Mouse (Mus musculus) spleen, adult 12 weeks (tissue): Measurements from ENCODE around the gene Tnk1.

Source experiments
- DNase-seq: peaks from one replicate; pipeline ENCODE4 v3.0.0; 2022; ENCODE audit warnings: low spot score

Gene Tnk1

DNA sequence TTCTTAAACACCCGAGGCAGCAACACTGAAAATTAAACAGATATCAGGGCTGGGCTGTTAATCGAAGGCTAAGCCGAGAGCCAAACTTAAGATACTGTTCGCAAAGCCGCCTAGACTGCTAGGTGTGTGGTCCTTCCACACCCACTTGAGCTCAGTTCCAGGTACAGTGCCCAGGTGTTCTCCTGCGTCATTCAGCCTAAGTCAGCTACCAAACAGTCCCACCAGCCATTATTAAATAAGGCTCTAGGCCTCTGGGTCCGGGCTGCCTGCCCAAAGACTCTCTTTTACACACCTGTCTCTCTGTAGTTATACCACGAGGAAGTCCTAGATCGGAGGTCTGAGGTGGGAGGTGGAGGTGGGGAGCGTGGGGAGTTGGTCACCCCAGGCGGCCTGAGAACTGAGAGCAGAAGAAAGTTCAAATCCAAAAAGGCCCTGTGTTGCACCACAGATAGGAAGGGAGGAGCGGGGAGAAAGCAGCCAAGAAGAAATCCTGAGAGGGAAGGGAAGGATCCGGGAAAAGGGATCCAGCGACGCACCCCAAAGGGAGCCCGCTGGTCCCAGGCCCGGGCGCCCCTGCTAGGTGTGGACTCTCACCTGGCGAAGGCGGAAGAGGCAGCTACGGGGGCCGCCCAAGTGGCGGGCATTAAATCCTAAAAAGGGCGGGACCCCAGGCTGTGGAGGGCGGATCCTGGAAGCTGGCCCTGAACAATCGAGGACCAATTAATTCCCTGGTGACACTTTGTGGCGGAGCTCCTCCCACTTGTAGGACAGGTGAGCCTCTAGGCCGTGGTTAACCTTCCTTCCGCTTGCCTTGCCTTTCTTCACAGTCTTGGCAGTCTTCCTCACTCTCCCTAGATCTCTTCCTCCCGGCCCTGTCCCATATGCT lies at the start of gene Tnk1:
Gene Tnk1, minus strand, starts transcription at position 618 of the 886 bp plus-strand sequence.
- DNase-seq, result peak; percentile 1

DNA sequence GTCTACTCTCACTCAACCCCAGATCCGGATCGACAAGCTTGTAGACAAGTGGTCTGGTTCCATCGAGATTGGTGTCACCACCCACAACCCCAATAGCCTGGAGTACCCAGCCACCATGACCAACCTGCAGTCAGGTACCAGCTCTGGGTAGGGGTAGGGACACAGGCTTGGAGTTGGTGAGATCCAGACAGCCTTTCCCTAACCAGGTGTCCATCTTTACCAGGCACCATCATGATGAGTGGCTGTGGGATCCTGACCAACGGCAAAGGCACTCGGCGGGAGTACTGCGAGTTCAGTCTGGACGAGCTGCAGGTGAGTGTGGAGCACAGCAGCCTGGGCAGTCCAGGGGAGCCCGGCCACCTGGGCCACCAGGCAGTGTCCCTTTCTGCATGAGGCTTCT lies 45.8 kb upstream of the Tnk1 start:
- no peak for DNase-seq

DNA sequence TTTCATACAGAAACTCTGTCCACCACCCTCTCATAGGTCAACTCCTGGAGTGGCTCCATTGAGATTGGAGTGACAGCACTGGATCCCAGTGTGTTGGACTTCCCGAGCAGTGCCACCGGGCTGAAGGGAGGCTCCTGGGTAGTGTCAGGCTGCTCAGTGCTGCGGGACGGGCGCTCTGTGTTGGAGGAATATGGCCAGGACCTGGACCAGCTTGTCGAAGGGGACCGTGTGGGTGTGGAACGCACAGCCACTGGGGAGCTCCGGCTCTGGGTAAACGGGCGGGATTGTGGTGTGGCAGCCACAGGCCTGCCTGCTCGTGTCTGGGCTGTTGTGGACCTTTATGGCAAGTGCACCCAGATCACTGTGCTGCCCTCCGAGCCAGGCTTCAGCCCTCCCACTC lies 44.4 kb upstream of the Tnk1 start:
- DNase-seq, result no peak

DNA sequence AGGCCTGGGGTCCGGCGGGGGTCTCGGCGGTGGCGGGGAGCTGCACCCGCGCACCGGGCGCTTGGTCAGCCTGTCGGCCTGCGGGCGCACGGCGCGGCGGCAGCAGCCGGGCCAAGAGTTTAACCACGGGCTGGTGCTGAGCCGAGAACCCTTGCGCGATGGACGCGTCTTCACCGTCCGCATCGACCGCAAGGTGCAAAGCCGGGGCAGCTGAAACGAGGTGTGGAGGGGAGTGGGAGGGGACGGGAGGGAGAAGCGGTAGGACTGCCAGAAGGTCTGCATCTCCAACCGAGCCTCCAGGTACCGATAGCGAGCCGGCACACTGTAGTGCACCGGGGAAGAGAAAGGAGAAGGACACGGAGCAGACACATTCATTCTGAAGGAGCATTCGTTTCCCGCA lies 43.5 kb upstream of the Tnk1 start:
- DNase-seq, result no peak

DNA sequence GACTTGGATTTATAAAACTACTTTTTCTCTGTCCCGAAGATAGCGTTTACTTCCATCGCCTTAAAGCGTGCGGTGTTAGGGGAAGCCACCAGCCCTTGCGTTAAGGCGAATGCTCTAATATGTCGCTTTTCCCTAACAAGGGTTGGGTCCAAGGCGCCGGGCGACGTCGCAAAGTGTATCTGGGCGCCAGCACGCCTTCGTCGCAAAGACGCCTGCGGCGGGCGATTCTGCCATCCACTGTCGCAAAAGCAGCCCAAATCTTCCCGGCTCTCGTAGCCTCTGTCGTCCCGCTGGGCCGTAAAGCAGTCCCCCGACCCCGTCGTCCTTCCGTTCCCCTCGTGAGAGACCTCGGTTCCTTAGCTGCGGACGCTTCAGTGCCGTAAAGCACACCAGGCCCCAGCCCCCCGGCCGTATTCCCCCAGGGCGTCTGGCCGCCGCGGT lies 42.9 kb upstream of the Tnk1 start:
- DNase-seq, result peak; percentile 85

DNA sequence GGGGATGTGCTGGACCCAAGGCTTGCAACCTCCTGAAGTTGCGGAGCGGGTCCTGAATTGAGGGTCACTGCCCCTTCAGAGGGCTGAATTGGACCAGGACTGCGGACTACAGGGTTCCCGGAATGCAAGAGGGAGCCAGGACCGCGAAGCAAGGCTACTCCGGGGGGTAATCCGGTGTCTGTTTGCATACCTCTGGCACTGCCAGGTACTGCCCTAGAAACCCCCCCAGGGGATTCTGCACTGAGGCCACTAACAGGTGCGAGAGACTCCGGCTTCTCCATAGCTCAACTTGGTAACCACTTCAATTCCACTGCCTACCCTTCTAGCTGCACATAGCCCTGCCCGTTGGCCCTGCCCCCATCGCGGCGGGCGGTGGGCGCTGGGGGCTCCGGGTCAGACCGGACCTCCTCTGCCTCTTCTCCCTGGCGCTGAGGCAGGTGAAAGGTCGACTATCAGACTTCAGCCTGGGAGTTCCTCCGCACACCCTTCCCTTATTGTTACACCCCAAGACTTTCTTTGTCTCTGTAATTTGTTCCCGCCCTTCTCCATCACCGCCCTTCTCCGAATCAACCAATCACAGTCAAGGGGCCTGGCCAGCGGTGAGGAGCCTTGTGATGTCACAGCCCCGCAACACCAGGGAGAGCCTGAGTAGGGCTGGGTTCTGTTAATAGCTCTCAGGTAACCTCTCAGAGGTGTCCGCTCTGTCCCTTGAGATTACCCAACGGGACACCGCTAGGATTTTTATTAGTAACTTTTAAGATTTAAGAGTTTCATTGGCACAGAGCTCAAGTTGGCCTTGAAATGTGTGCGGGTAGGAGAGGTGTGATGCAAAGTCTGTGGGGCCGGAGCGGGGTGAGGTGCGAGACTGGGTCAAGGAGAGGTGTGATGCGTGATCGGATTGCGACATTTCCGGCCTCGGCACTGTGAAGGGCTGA lies 42.2 kb upstream of the Tnk1 start, which contains the start of the genes 2810408A11Rik and Neurl4:
Gene 2810408A11Rik, minus strand, starts transcription at position 517 of the 935 bp plus-strand sequence.
Gene Neurl4, plus strand, starts transcription at position 602 of the 935 bp plus-strand sequence.
- DNase-seq, result peak; percentile 84

DNA sequence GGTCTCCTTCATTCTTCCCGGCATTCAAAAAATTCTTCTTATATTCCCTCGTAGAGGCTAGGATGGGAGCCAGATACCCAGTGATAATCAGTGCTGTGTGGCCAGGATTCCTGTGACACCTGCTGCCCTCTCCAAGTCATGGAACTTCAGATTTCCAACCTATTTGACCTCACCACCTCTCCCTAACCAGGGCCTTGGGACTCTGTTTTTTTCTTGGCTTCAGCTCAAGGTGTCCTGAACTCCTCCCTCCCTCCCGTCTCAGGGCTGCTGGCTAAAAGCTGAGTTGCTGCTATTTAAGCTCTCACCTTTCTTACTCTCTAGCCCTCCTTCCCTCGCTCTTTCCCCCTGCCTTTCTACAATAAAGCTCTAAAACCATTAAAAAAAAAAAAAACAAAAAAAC lies 41.3 kb upstream of the Tnk1 start:
- DNase-seq, result no peak

DNA sequence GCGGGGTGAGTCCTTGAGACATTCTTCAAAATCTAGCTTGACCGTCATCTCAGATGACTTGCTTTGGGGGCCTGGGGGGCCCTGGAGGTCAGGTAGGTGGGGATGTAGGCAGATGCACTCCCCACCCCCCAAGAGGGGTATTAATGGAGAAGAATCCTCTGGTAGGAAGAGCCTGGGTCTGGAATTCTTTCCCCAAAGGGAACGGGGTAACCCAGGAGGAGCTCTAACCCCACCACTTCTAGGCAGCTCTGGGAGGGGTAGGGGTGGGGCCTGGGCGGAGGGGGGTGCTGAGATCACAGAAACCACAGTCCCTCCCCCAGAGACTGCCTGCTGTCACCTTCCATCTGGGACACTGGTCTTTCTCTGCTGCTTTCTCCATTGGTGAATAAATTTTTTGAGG lies 36.8 kb upstream of the Tnk1 start, which contains the start of gene Acap1:
Gene Acap1, minus strand, starts transcription at position 249 of the 400 bp plus-strand sequence.
- DNase-seq, result no peak

DNA sequence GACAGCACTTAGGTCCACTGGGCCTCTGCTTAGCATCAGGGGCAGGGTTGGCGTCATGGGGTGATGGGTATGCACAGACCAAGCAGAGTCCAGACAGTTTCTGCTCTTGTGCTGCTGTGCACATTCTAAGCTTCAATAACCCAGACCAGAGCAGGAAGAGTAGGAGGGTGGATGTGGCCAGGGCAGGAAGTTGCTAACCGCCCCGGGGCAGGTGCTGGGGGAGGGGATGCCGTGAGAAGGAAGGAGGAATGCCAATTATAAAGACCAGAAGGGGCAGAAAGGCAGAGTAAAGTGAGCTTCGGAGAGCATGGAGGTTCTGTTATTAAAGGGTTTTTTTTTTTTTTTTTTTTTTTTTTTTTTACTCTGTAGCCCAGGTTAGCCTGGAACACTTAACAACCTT lies 36.1 kb upstream of the Tnk1 start:
- DNase-seq, result peak; percentile 52

DNA sequence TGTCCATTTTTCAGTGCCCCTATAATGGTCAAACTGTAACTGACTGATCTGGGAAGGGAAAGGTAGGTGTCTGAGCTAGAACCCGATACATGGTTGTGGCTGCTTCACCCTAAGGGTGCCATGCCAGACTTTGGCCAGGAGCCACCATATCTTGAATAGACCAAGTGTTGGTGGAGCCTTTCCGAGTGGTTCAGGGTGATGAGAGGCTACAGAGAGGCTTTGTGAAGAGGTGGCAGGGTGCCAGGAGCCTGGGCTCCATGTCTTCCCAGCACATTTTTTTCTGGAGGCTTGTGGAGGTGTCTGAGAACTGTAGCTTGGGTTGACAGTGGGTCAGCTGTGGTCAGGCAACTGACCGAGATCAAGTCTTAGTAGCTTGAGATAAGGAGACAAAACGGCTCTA lies 33.0 kb upstream of the Tnk1 start:
- DNase-seq, result no peak

DNA sequence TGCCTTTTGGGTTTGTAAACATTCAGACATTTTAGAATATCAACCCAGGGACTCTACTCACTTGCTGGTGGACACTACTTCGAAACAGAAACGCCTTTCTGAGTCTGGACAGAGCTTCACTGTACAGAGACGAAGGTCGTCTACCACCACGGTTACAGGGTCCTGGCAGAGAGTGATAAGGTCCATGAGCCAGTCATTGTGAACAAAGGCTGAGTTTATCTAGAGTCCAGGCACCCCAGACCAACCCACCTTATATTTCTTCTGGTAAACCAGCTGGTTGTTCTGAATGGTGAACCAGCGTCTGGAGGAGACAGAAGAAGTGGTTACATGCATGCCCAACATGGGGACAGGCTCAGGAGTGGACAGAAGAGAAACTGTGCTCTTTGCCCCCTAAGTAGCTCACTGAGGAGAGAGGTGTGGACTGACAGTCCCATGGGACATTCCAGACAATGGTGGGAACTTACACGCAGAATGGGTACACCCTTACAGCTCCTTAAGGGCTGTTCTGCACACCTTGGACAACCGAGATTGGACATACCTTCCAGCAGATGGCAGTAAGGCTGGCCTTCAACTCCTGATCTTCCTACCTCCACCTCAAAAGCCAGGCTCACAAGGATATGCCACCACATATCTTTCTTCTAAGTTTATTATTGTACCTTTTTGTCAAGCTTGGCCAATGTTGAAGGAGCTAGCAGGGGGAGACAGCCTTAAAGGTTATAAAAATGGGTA lies 28.5 kb upstream of the Tnk1 start:
- DNase-seq, result no peak

DNA sequence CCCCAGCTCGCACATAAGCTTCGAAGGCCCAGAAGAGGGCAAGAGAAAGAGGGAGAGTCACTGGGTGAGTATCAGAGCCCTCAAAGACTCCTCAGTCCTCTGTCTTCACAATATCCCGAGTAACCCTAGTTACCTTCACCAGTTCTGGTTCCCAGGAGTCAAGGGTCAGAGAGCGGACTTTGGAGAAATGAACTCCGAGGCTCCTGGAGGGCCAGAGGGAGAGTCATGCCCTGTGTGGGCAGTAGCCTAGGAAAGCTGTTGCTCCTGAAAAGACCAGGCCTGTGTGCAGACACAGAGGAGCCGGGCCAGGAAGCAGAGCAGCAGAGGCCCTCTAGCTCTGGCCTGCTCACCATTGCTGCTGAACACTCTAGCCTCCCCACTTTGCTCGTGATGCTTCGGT lies 26.1 kb upstream of the Tnk1 start:
- DNase-seq, result no peak

DNA sequence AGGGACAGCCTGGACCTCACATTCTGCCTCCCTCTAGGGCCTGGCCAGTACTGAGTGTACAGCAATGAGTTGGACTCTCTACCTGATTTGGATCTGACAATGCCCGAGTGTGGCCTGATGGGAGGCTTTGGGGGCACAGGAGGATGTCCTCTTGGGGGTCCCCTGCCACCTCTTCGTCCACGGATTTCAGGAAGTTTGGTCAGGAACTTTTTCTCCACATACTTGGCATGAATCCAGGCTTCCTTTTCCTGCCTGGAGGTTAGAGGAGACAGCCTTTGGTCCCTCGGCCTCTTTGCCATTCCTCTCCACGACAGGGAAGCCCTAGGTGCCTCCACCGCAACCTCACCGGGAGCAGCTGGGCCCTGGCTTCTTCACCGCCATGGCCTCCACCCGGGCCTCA lies 25.7 kb upstream of the Tnk1 start:
- no peak for DNase-seq

DNA sequence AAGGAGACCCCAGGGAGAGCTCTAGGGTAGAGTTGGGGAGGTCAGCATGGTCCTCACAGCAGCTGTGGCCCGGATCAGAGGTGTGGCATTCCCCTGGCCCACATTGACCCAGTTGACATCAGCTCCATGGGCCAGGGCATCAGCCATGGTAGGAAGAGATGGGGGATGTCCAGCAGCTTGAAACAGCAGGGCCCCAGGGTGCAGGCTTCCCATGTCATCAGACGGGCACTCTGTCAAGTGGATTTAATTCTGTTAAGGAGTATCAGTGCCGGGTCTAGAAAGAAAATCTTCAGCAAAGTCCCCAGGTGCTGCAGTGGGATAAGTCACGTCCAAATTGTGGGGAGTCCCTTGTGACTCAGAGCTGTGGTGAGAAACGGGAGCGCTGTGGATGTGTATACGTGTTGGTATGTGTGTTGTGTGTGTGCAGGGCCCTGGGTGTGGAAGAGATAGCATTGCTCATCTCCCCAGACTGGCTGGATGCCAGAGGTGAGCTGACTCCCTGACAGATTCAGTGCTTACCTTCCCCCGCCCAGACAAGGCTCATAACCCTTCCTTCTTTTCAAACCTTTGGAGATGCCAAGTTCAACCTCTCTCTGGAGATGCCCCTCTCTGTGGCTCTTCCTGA lies 25.1 kb upstream of the Tnk1 start:
- no peak for DNase-seq

DNA sequence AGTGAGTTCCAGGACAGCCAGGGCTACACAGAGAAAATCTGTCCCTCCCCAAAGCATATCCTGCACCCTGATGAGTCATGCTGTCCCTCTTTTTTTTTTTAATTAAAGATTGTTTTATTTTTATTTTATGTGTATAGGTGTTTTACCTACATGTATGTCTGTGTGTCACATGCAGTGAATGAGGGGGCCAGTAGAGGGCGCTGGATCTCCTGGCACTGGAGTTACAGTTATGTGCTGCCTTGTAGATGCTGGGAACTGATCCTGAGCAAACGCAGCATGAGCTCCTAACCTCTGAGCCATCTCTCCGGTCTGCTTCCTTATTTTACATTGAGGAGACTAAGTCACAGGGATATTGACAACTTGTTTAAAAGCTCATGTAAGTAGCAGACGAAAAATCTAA lies 24.5 kb upstream of the Tnk1 start:
- no peak for DNase-seq

DNA sequence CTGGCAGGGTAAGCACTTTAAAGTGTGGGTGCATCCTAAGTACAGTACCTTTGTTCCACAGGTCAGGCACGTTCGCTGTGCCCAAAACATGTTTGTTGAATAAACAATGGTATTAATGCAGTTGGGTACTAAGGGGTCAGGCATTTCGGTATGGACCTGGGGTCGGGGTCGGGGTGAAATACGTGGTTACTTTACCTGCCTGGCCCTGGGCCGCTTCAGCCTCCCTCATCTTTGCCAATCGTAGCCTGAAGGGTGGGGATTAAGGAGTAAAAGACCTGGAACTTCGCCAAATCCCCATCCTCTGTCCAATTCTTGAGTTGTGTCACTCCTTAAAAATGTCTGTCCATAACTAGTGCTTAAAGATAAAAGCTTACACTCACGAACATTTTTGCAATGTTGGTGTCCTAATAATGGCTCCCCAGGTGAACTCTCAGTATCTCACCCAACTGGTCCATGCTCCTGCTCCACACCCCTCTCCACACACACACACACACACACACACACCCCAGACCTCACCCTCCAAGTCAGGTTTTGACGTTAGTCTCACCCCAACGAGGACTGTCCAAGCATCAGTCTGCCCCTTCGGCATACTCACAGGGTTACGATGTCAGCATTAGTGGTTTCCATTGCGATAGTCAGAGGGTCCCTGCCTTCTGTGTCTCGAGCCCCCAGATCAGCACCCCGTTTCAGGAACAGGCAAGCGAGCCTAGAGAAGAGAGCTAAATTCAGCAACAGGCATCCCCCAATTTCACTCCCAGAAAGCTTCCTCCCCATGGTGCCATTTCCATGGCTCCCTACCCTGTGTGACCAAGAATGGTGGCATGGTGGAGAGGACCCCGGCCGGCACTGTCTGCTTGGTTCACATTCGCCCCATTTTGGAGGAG lies 23.5 kb upstream of the Tnk1 start:
- no peak for DNase-seq

DNA sequence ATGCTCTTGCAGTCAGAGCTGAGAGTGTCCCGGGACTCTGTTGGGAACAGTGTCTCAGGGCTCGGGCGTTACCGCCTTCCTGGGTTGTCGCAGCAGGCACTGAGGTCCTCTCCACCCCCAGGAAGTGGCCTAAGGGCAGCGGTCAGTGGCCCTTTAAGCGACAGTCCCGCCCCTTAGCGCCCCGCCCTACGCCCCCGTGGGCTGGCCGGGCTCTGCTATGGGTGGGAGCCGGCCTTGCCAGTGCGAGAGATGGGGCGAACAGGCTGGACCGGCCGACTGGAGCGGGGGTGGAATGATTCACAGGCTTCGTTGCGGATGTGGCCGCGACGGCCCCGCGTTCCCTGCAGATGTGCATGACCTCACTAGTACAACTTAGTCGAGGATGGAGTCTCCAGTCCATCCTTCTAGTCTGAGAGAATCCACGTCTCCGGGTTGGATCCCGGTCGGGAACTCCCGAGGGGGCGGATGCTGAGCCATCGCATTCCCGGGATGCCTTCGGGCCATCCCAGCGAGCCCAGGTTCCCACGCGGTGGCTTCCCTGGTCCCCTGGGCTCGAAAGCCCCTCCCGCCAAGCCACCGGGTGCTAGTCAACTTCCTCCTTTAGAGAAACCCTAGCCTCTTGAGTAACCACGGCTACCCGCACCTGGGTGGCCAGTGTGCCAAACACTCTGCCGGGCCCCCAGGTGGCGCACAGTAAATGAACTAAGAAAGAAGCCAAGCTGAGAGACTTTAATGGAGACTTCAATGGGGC lies 22.5 kb upstream of the Tnk1 start, which contains the start of gene Kctd11:
Gene Kctd11, minus strand, starts transcription at position 554 of the 751 bp plus-strand sequence.
- DNase-seq, result peak; percentile 64

DNA sequence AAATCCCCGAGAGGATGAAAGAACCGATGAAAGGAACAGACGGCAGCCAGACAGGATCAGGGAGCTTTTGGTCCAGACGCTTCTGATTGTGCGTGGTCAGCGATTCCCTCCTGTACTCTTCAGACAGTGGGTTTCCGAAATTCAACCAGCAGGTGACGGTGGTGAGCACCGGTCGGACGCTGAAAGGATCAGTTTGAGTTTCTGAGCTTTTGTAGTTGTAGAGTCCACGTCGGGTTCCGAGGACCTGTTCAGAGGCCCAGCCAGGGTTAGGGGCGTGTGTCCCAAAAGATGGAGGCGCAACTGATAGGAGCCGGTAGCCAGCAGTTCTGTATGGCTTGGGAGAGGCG lies 21.9 kb upstream of the Tnk1 start:
- peak; percentile 69 for DNase-seq

DNA sequence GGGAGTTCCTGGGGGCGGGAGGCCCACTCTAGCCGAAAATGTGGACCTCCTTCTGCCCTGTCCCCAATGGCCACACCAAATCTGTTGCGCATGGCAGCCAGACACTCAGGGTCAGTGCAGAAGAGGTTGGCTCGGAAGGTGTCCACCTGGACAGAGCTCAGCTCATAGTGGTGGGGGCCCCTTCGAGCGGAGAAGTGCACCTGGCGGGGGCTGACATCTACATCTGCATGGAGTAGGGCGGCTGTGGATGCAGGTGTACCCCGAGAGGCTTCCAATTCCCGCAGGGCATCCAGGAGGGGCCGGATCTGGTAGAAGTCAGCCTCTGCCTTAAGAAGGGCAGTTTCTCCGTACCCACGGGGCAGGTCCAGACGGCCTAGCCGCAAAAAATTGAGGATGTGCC lies 21.2 kb upstream of the Tnk1 start:
- DNase-seq, result no peak

DNA sequence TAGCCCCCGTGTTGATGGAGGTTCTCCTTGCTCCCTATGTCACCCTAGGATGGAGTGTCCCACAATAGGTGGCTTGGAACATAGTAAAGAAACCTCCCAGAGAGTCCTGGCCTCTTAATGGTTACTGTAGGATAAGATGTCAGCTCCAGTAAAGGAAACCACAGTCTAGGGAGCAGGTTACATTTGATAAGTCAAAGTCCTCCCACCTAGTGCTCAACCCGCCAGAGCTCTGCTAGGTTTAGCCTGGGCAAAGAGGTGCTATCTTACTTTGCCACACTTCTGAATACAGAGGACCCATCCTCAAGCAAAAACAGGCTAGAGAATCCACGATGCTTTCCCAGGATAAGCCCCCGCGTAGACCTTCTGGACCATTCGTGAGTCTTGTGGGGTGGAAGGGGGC lies 20.4 kb upstream of the Tnk1 start:
- DNase-seq, result no peak
